ENCODE assay signal across 8 mouse cellular contexts in the genomic region with DNA sequence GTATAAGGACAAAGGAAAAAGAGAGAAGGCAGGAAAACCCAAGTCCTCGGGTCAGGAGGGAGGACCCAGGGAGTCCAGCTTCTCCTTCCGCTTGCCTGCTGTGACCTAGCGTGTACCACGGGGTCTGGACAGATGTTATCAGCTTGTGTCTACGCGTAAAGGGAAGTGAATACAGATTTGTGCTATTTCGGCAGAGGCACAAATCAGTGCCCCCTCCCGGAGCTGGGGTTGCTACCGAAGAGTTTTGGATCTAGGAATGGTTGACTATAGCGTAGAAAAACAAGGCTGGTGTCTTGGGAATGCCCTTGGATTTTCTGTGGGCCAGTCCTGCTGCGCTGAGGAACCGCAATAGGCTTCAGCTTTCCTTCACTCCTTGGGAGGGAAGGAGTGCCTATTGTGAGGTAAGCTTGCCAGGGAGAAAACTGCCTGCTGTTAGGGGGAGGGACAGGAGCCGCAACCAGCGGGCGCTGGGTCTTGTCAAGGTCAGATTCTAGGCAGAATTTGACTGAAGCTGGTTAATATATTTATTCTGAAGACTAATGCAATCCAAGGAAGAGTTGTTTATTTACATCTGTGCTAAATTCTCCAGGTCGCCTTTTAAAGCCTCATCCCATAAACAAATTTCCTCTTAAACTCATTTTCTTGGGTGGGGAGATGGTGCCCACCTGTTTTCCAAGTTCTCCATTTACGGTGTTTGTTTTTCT. TPM values are rescaled to one million over a fixed set of nuclear protein-coding genes. Genes with fewer than 3 reads are reported as not detected.
DNase-seq lines count a peak whose midpoint lies in the region; ATAC-seq and TF ChIP-seq lines count a peak whose summit lies in the region.

No protein-coding gene starts in this region.

- no peak; the same call in 1 of the 2 replicates for ATAC-seq in cerebellum, adult (ENCODE audit: insufficient number of reproducible peaks, low FRiP score, low TSS enrichment)
- peak; percentile 98 for ATAC-seq in granulocyte monocyte progenitor cell, adult 5-6 weeks (replicated peaks; ENCODE audit: poor library complexity, severe bottlenecking)
- peak; percentile 93 for ATAC-seq in intestine, embryonic 15.5 days
- ATAC-seq in limb, embryonic 14.5 days (ENCODE audit: low FRiP score, low read depth), result peak; percentile 84
- peak; percentile 93 for ATAC-seq in midbrain, embryonic 13.5 days

- peak; percentile 3 for DNase-seq in cerebellum, adult 11 months
- DNase-seq in embryo, embryonic 10 days (ENCODE audit: low spot score), result peak; percentile 75
- DNase-seq in limb, embryonic 14.5 days (ENCODE audit: low spot score), result peak; percentile 57

- H3K4me3 ChIP-seq in intestine, embryonic 15.5 days (replicated peaks), result peak overlapping the region; percentile 29
- H3K4me3 ChIP-seq in limb, embryonic 14.5 days (replicated peaks; ENCODE audit: low read length), result peak overlapping the region; percentile 29
- H3K4me3 ChIP-seq in midbrain, embryonic 13.5 days (replicated peaks), result peak overlapping the region; percentile 40
- peak overlapping the region; percentile 43 for H3K4me3 ChIP-seq in small intestine, adult 2 months (ENCODE audit: low read depth, low read length)

- H3K36me3 ChIP-seq in intestine, embryonic 15.5 days, result no peaks in the 10 kb centered on the region
- no peaks in the 10 kb centered on the region for H3K36me3 ChIP-seq in limb, embryonic 14.5 days (ENCODE audit: control insufficient read depth, insufficient read depth, low read length)
- H3K36me3 ChIP-seq in midbrain, embryonic 13.5 days, result no peaks in the 10 kb centered on the region
- no peaks in the 10 kb centered on the region for H3K36me3 ChIP-seq in small intestine, adult 2 months (ENCODE audit: control insufficient read depth, insufficient read depth, low read length)

- 3% methylated on average over 17 of the region's 17 CpGs for WGBS in intestine, embryonic 15.5 days
- WGBS in limb, embryonic 14.5 days, result 6% methylated on average over 17 of the region's 17 CpGs
- WGBS in midbrain, embryonic 13.5 days, result 3% methylated on average over 17 of the region's 17 CpGs
- WGBS in small intestine, adult 2 months, result 9% methylated on average over 17 of the region's 17 CpGs

- H3K27ac ChIP-seq in intestine, embryonic 15.5 days, result no peak overlapping the region
- H3K27ac ChIP-seq in limb, embryonic 14.5 days (replicated peaks; ENCODE audit: low read depth, low read length), result 0 out of 2 replicates have a peak overlapping the region, but pooled peaks have one; percentile 21
- H3K27ac ChIP-seq in midbrain, embryonic 13.5 days, result peak overlapping the region; percentile 66
- no peak overlapping the region; the same call in 1 of the 2 replicates for H3K27ac ChIP-seq in small intestine, adult 2 months (ENCODE audit: insufficient read depth, low read depth, low read length)

- H3K4me1 ChIP-seq in intestine, embryonic 15.5 days (replicated peaks), result peaks cover 6% of the 10 kb centered on the region; the same call in 1 of the 2 replicates
- 0 out of 2 replicates have a peak, but pooled peaks cover 6% of the 10 kb centered on the region for H3K4me1 ChIP-seq in limb, embryonic 14.5 days (ENCODE audit: control insufficient read depth, insufficient read depth, low read length)
- peaks cover 17% of the 10 kb centered on the region for H3K4me1 ChIP-seq in midbrain, embryonic 13.5 days (replicated peaks)
- no peaks in the 10 kb centered on the region for H3K4me1 ChIP-seq in small intestine, adult 2 months (ENCODE audit: control insufficient read depth, insufficient read depth, insufficient read length, low read length)

- H3K4me2 ChIP-seq in intestine, embryonic 15.5 days (replicated peaks), result peak overlapping the region; percentile 63
- peak overlapping the region; percentile 55 for H3K4me2 ChIP-seq in limb, embryonic 14.5 days (replicated peaks; ENCODE audit: low read depth, low read length, severe bottlenecking)
- peak overlapping the region; percentile 51 for H3K4me2 ChIP-seq in midbrain, embryonic 13.5 days (replicated peaks)

- H3K27me3 ChIP-seq in intestine, embryonic 15.5 days (replicated peaks), result no peaks in the 10 kb centered on the region
- no peaks in the 10 kb centered on the region for H3K27me3 ChIP-seq in limb, embryonic 14.5 days (ENCODE audit: control insufficient read depth, insufficient read depth, low read length)
- no peaks in the 10 kb centered on the region for H3K27me3 ChIP-seq in midbrain, embryonic 13.5 days
- H3K27me3 ChIP-seq in small intestine, adult 2 months (ENCODE audit: control insufficient read depth, insufficient read depth, low read length), result no peaks in the 10 kb centered on the region

- no peak for TF ChIP-seq POLR2A in limb, embryonic 14.5 days (IDR thresholded peaks at IDR 0.05; ENCODE audit: borderline replicate concordance, extremely low read depth, insufficient read depth, insufficient read length)
- TF ChIP-seq POLR2A in small intestine, adult 2 months (IDR thresholded peaks at IDR 0.05; ENCODE audit: low read depth, low read length), result no peak

- TF ChIP-seq CTCF in small intestine, adult 2 months (IDR thresholded peaks at IDR 0.05; ENCODE audit: extremely low read depth, insufficient read length, insufficient replicate concordance, low read depth, low read length), result no peak

- H3K9me3 ChIP-seq in intestine, embryonic 15.5 days, result no peaks in the 10 kb centered on the region
- H3K9me3 ChIP-seq in limb, embryonic 14.5 days (ENCODE audit: control insufficient read depth, low read length), result no peaks in the 10 kb centered on the region
- no peaks in the 10 kb centered on the region for H3K9me3 ChIP-seq in midbrain, embryonic 13.5 days

- H3K9ac ChIP-seq in intestine, embryonic 15.5 days, result peak overlapping the region; percentile 34; the same call in 1 of the 2 replicates
- peak overlapping the region; percentile 50 for H3K9ac ChIP-seq in limb, embryonic 14.5 days (ENCODE audit: low read depth, low read length, severe bottlenecking)
- peak overlapping the region; percentile 66 for H3K9ac ChIP-seq in midbrain, embryonic 13.5 days (replicated peaks)

RNA-seq across cellular contexts. Expression of a gene that starts 46.4 kb away (rescaled TPM):
- not detected in 2 replicates for total RNA-seq in granulocyte monocyte progenitor cell, adult 5-6 weeks (2014; fragmentation: Nextera tagmentation)
- not detected in 2 replicates for total RNA-seq in granulocyte monocyte progenitor cell, adult 5-6 weeks (2017)
- 4.2 and 4.7 TPM in 2 replicates for polyA plus RNA-seq in intestine, embryonic 15.5 days (2015; fragmentation: Nextera tagmentation; extraction: Ambion mirVana)
- 6.0 and 7.0 TPM in 2 replicates for polyA plus RNA-seq in limb, embryonic 14.5 days (2012; rRNA removed)
- polyA plus RNA-seq in limb, embryonic 14.5 days (2014; fragmentation: Nextera tagmentation; extraction: Ambion mirVana), result 7.6 and 8.6 TPM in 2 replicates
- 19.4 and 21.6 TPM in 2 replicates for polyA plus RNA-seq in midbrain, embryonic 13.5 days (2015; fragmentation: Nextera tagmentation; extraction: Ambion mirVana)
- not detected in 2 replicates for polyA plus RNA-seq in small intestine, adult 2 months (2012; rRNA removed)

Comparison
In these comparisons a context has a peak if more than half of its experiments do, and no peak if none do; other contexts are left out.
1. DNase-seq: peak in every context shown above with its lines; median percentile 75 in embryo, embryonic 10 days; 57 in limb, embryonic 14.5 days; 3 in cerebellum, adult 11 months.
2. H3K27ac ChIP-seq: peak in limb, embryonic 14.5 days (single experiment) and midbrain, embryonic 13.5 days (single experiment); none in intestine, embryonic 15.5 days (single experiment) and small intestine, adult 2 months (single experiment).
3. Peak in every context shown above with its lines, with median percentiles within 50 percentile points of each other: H3K4me2 ChIP-seq, H3K4me3 ChIP-seq and H3K9ac ChIP-seq.